Comparison of ENCODE assay signal across 11 mouse cellular contexts in the genomic region with DNA sequence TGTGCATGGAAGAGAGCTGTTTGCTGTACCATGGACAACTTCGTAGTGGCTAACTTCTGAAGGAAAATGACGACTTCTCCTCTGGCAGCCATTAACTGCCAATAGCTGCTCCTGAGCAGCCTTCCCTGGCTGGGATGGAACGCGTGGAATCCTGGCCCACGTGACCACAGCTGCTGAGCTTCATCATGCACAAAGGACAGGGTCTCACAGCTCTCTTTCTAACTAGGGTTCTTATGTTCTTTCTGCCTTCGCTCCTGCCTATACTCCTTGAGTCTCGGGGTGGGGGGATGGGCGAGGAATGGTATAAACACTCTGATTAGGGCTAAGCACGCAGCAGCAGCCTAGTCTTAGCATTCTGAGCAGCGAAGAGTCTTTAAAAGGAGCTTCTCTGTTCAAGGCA. TPM values are rescaled to one million over a fixed set of nuclear protein-coding genes. Genes with fewer than 3 reads are reported as not detected.
DNase-seq lines count a peak whose midpoint lies in the region; TF ChIP-seq lines count a peak whose summit lies in the region.
"Had no signal": no experiment of that assay in that cellular context is flagged by ENCODE, and none has a peak within 500 bp of the region (broad histone marks: within the 10 kb centered on the region; RNA-seq: fewer than 3 reads in every experiment).

No protein-coding gene starts in this region.

- no peaks in the 10 kb centered on the region for H3K79me3 ChIP-seq in C2C12 (ENCODE audit: low read depth)

- no peak overlapping the region for H3K4me3 ChIP-seq in C2C12 (ENCODE audit: insufficient read depth, poor library complexity, severe bottlenecking)

- H3K27me3 ChIP-seq in C2C12 (ENCODE audit: control insufficient read depth, insufficient read depth, insufficient read length), result no peaks in the 10 kb centered on the region

- no peaks in the 10 kb centered on the region for H3K79me2 ChIP-seq in C2C12 (ENCODE audit: control insufficient read depth, insufficient read depth)

- H3ac ChIP-seq in C2C12 (ENCODE audit: control insufficient read depth, insufficient read length, low read depth), result no peak overlapping the region

- DNase-seq in Muller cell, postnatal 12 days (ENCODE audit: inconsistent ontology term), result peak; percentile 59
- peak; percentile 22 for DNase-seq in kidney, adult 11 months
- peak; percentile 31 to 41 for DNase-seq in lung, postnatal 4 days
- DNase-seq in left cerebral cortex, postnatal 36 days (ENCODE audit: low spot score in 2 of 2), result no peak
- DNase-seq in spleen, postnatal 4 days (ENCODE audit: low spot score in 2 of 2), result no peak
- DNase-seq in gastrocnemius, adult 18-20 months (ENCODE audit: low spot score), result no peak
- no peak for DNase-seq in thymus, postnatal 36 days
- DNase-seq: cerebellum, postnatal 36 days; thymus, postnatal 14 days had no signal

- no peaks in the 10 kb centered on the region for H3K36me3 ChIP-seq in C2C12 (ENCODE audit: control insufficient read depth, insufficient read depth)

- intact Hi-C loops in left cerebral cortex, postnatal 36 days (cut with DNase I), result no loop called here

- TF ChIP-seq CTCF in C2C12 (IDR thresholded peaks at IDR 0.05; ENCODE audit: control insufficient read depth, insufficient read depth, insufficient read length), result no peak

TF ChIP-seq in C2C12, 6 proteins besides CTCF, POLR2A, EP300 and RAD21:
- TF ChIP-seq MYOG (IDR thresholded peaks at IDR 0.05; ENCODE audit: control insufficient read depth, extremely low read depth, insufficient read length), result no peak
- peak; percentile 81 for TF ChIP-seq USF1 (IDR thresholded peaks at IDR 0.05; ENCODE audit: low read depth)

RNA-seq across cellular contexts. Expression of a gene that starts 2.0 kb away (rescaled TPM):
- not detected for polyA plus RNA-seq in C2C12 (2012; fragmentation: generic; extraction: Trizol)
- total RNA-seq in left cerebral cortex, postnatal 36 days (2021), result 1 to 10 TPM in 1 of 2 experiments, under 1 TPM in 1; 0.99 to 2.1 TPM
- 1 to 10 TPM; 3.9 to 6.5 TPM for total RNA-seq in gastrocnemius, adult 18-20 months (2021)
- total RNA-seq: hematopoietic stem cell, adult 5-6 weeks had no signal

RNA-seq across cellular contexts. Expression of a gene that starts 20.8 kb away (rescaled TPM):
- 9.7 TPM for polyA plus RNA-seq in C2C12 (2012; fragmentation: generic; extraction: Trizol)
- total RNA-seq in left cerebral cortex, postnatal 36 days (2021), result 10 to 100 TPM; 70.1 to 79.3 TPM
- 10 to 100 TPM; 19.3 to 23.7 TPM for total RNA-seq in gastrocnemius, adult 18-20 months (2021)

Comparison
In these comparisons a context has a peak if more than half of its experiments do, and no peak if none do; other contexts are left out.
1. DNase-seq: peak in Muller cell, postnatal 12 days (single experiment), kidney, adult 11 months (single experiment) and lung, postnatal 4 days (2 of 2); none in left cerebral cortex, postnatal 36 days (0 of 2), spleen, postnatal 4 days (0 of 2), gastrocnemius, adult 18-20 months (single experiment) and thymus, postnatal 36 days (0 of 2).